Mouse (Mus musculus): ENCODE measurements at regions not wholly inside any gene's neighbourhood (a gene's known extent, or its start where the extent isn't known, plus 50 kb on each side); places are given as distances from the start of the nearest gene placed in this dataset.

DNA sequence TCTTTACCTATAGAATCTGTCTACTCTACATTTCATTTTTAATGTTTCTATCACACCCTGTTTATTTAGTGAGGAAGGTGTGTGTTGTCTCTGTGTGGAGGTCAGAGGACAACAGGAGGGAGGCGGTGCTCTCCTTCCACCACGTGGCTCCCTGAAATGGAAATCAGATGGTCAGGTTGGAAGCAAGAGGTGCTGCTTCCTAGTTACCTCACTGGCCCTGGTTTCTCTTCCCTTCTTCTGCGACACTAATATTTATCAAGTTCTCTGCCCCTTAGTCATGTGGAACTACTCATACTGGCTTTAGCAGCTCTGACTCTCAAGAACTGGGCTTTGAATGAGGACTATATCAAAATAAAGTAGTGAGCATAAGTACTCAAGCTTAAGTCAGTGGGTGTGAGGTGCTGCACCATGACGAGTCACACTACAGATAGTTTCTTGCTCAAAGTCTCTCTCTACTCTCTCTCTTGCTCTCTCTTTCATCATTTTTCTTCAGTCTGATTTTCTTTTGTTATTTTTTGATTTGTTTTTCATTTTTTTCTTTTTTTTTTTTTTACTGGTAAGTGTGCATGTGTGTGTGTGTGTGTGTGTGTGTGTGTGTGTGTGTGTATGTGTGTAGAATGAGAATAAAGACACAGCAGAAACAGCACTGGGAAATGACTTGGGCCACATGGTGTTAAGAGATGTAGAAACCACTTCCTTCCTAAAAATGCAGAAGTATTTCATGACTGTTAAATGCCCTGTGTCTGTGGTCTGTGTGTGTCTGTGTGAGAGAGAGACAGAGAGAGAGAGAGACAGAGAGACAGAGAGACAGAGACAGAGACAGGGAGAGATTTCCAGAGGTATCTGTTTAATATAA lies 403.2 kb upstream of the Adgrl2 start:
- TF ChIP-seq CTCF (IDR thresholded peaks at IDR 0.05) (no peak), EP300 (IDR thresholded peaks at IDR 0.05; ENCODE audit: insufficient read depth, low read depth, low read length) (no peak)
